Mouse (Mus musculus) ES-Bruce4 (cell line): ENCODE data around the gene Lypla2. TPM values are rescaled to one million over a fixed set of nuclear protein-coding genes. Genes with fewer than 3 reads are reported as not detected.

Experiments used
- H3K27ac ChIP-seq: 2 replicates; pipeline ENCODE4 v1.5.1; 2012; ENCODE audit warnings: low read length, inconsistent platforms; ENCODE audit not compliant: insufficient read depth
- H3K27me3 ChIP-seq: 2 replicates; pipeline ENCODE4 v1.6.1; 2012; ENCODE audit warnings: mild to moderate bottlenecking, low read length, inconsistent platforms; ENCODE audit not compliant: control insufficient read depth, poor library complexity, insufficient read depth, severe bottlenecking
- H3K36me3 ChIP-seq: 2 replicates; pipeline ENCODE4 v1.6.1; 2012; ENCODE audit warnings: inconsistent platforms, mild to moderate bottlenecking, low read length, moderate library complexity; ENCODE audit not compliant: control insufficient read depth, poor library complexity, insufficient read depth, severe bottlenecking
- H3K4me1 ChIP-seq: one replicate; pipeline ENCODE4 v1.8.1; 2011; ENCODE audit warnings: low read length; ENCODE audit not compliant: control insufficient read depth, insufficient read depth
- H3K4me3 ChIP-seq: 2 replicates; pipeline ENCODE4 v1.5.1; 2011; ENCODE audit warnings: low read depth, mild to moderate bottlenecking, low read length
- H3K9ac ChIP-seq: 2 replicates; pipeline ENCODE4 v1.6.1; 2012; ENCODE audit warnings: low read depth, mild to moderate bottlenecking, inconsistent platforms; ENCODE audit not compliant: poor library complexity, severe bottlenecking
- H3K9me3 ChIP-seq: replicated peaks from 2 replicates; pipeline ENCODE4 v1.6.1; 2012; ENCODE audit warnings: mild to moderate bottlenecking, low read length, inconsistent platforms; ENCODE audit not compliant: control insufficient read depth, poor library complexity, insufficient read depth, severe bottlenecking
- CTCF ChIP-seq: IDR thresholded peaks from one replicate; pipeline ENCODE4 v1.8.1; 2011; ENCODE audit warnings: low read depth, low read length
- EP300 ChIP-seq: IDR thresholded peaks from 2 replicates; pipeline ENCODE4 v1.6.1; 2011; ENCODE audit warnings: low read depth, low read length; ENCODE audit not compliant: insufficient read depth
- POLR2A ChIP-seq: IDR thresholded peaks from one replicate; pipeline ENCODE4 v1.8.1; 2011; ENCODE audit warnings: low read length; ENCODE audit not compliant: insufficient read depth
- polyA plus RNA-seq: library from polyadenylated mRNA; stranded (reverse); fragments of >200 nt; gene quantifications from 2 replicates; pipeline ENCODE4 v1.2.4, GENCODE M21; 2011; ENCODE audit warnings: low read depth; ENCODE audit not compliant: missing spikeins, insufficient read depth, insufficient read length

Gene Lypla2
- polyA plus RNA-seq, 1 experiment: 47.4 TPM

- Histone ChIP-seq H3K4me3 (no peak overlapping the region), H3K9me3 (no peaks in the 10 kb centered on the region)
- TF ChIP-seq EP300 (no peak), POLR2A (no peak), CTCF (no peak)
Measured at GRCm38 (mm10) chr4:135949911-135950310, 22.5 kb downstream of the Lypla2 start.

DNA sequence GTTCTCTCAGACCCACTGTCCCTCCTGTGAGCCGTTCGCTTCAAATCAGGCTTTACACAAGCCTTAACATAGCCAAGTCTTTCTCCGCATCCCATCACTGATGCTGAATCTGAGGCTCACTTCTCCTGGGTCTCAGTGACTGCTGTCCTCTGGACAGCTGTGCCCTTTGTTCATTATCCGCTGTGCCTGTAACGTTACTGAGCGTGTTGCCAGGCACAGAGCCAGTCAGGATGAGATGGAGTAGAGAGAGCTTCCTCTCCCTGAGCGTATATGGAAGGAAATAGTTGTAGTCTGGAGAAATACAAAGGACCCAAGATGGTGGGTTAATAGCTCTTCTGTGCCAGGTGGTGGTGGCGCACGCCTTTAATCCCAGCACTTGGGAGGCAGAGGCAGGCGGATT lies 23.0 kb downstream of the Lypla2 start:
- Histone ChIP-seq H3K36me3 (no peaks in the 10 kb centered on the region), H3K4me1 (peaks cover 1% of the 10 kb centered on the region), H3K27ac (no peak overlapping the region), H3K4me3 (no peak overlapping the region), H3K27me3 (no peaks in the 10 kb centered on the region), H3K9me3 (no peaks in the 10 kb centered on the region), H3K9ac (no peak overlapping the region)
- TF ChIP-seq POLR2A: no peak
- TF ChIP-seq CTCF: no peak
- TF ChIP-seq EP300: no peak

More at GRCm38 (mm10) chr4:135949911-135950310, 22.5 kb downstream of the Lypla2 start:
- Histone ChIP-seq H3K9ac (no peak overlapping the region), H3K27ac (no peak overlapping the region), H3K4me1 (peaks cover 1% of the 10 kb centered on the region), H3K27me3 (no peaks in the 10 kb centered on the region), H3K36me3 (no peaks in the 10 kb centered on the region)

DNA sequence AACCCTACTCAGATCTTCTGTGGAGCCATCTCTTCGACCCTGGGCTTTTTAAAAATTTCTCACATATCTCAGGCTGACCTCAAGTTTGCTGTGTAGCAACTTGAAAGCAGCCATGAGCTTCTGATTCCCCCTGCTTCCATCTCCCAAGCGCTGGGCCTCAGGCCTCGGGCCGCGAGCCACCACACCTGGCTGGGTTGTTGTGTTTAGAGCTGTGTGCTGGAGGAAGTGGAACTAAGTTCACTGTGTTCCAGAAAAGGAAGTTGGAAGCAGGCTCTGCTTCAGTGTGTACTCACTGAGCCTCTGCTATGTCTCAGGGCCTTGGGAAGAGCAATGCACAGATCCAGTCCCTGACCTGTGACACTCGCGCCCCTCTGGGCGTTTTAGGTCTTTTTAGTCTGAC lies 24.3 kb downstream of the Lypla2 start:
- no peak overlapping the region for H3K27ac ChIP-seq
- H3K9ac ChIP-seq: no peak overlapping the region
- no peak overlapping the region for H3K4me3 ChIP-seq
- H3K4me1 ChIP-seq: peaks cover 1% of the 10 kb centered on the region
- H3K9me3 ChIP-seq: no peaks in the 10 kb centered on the region
- no peaks in the 10 kb centered on the region for H3K36me3 ChIP-seq
- no peak for TF ChIP-seq POLR2A
- no peak for TF ChIP-seq CTCF
- no peak for TF ChIP-seq EP300
- no peaks in the 10 kb centered on the region for H3K27me3 ChIP-seq

- peak overlapping the region; percentile 67 for H3K9ac ChIP-seq
- TF ChIP-seq CTCF: no peak
- TF ChIP-seq EP300: no peak
- TF ChIP-seq POLR2A: no peak
- H3K9me3 ChIP-seq: no peaks in the 10 kb centered on the region
- peak overlapping the region; percentile 59 for H3K4me3 ChIP-seq
- no peaks in the 10 kb centered on the region for H3K27me3 ChIP-seq
- H3K36me3 ChIP-seq: no peaks in the 10 kb centered on the region
- no peak overlapping the region for H3K27ac ChIP-seq
- peaks cover 1% of the 10 kb centered on the region for H3K4me1 ChIP-seq
Measured at GRCm38 (mm10) chr4:135946659-135947301, 25.6 kb downstream of the Lypla2 start.

DNA sequence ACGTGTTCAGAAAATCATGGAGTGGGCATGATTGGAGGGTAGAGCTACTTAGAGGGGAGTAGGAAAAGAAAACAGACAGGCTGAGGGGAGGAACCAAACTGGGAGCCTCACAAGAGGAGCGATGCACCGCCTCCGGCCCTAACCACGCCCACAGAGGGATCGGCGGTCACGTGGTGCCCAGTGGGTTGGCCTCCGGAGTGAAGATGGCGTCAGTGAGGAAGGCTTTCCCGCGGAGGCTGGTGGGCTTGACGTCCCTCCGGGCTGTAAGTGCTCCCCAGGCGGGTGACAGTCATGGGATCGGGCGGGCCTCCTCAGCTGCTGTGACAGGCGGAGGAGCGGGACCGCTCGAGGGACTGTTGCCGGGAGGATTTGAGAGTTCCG lies 26.2 kb downstream of the Lypla2 start, which contains the start of gene Hmgcl:
Hmgcl (plus strand) TSS at position 171 of the 381 bp plus-strand sequence.
- Histone ChIP-seq H3K9ac (peak within 1 kb of the TSS; percentile 67), H3K36me3 (no peaks in the 10 kb centered on the region), H3K27me3 (no peaks in the 10 kb centered on the region), H3K4me3 (peak within 1 kb of the TSS; percentile 59), H3K9me3 (no peaks in the 10 kb centered on the region), H3K27ac (peak within 1 kb of the TSS; percentile 6; the same call in 1 of the 2 replicates), H3K4me1 (peaks cover 1% of the 10 kb centered on the region)
- TF ChIP-seq CTCF (no peak), EP300 (0 out of 2 replicates have a peak, but pooled peaks have one; percentile 17), POLR2A (peak; percentile 82)

GRCm38 (mm10) chr4:135945706-135946105 lies 26.7 kb downstream of the Lypla2 start:
- Histone ChIP-seq H3K36me3 (no peaks in the 10 kb centered on the region), H3K27me3 (no peaks in the 10 kb centered on the region), H3K27ac (peak overlapping the region; percentile 6; the same call in 1 of the 2 replicates), H3K4me3 (peak overlapping the region; percentile 29), H3K9me3 (no peaks in the 10 kb centered on the region), H3K4me1 (peaks cover 1% of the 10 kb centered on the region), H3K9ac (peak overlapping the region; percentile 15; the same call in 1 of the 2 replicates)
- TF ChIP-seq CTCF (no peak), EP300 (no peak), POLR2A (no peak)
